Comparison of ENCODE assay signal across 9 mouse cellular contexts in the genomic region with DNA sequence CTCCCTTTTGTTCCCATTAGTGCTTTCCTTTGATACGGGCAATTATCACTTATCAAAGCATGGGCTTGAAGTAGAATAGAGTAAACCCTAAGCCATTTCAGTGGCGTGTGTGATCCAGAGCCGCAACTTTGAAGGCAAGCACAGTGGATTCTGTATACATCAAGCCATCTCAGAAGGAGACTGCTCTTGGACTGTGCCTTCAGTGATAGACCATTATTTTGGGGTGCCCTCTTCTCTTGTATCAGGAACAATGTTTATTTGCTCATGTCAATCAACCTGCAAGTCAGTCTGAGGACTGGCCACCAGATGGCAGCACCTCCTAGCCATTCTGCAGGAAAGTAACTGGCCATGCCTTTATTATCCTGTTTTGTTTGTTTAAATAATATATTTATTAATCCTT. TPM values are rescaled to one million over a fixed set of nuclear protein-coding genes. Genes with fewer than 3 reads are reported as not detected.
DNase-seq lines count a peak whose midpoint lies in the region; ATAC-seq lines count a peak whose summit lies in the region.
"Had no signal": no experiment of that assay in that cellular context is flagged by ENCODE, and none has a peak within 500 bp of the region (broad histone marks: within the 10 kb centered on the region; RNA-seq: fewer than 3 reads in every experiment).

No protein-coding gene starts in this region.

- 38% methylated on average over 3 of the region's 3 CpGs for WGBS in forebrain, embryonic 16.5 days
- 70% methylated on average over 3 of the region's 3 CpGs for WGBS in neural tube, embryonic 15.5 days

- H3K27ac ChIP-seq in forebrain, embryonic 16.5 days (ENCODE audit: low read length) = no peak overlapping the region
- H3K27ac ChIP-seq in neural tube, embryonic 15.5 days (replicated peaks) = no peak overlapping the region

- H3K4me2 ChIP-seq in forebrain, embryonic 16.5 days (ENCODE audit: low read length) = no peak overlapping the region
- no peak overlapping the region for H3K4me2 ChIP-seq in neural tube, embryonic 15.5 days

- DNase-seq in urinary bladder, adult 18-20 months (ENCODE audit: low spot score in 2 of 2) = peak; percentile 32 to 49
- no peak for DNase-seq in urinary bladder, postnatal 10 days (ENCODE audit: low spot score)
- peak; percentile 42 for DNase-seq in cerebellum, adult 11 months
- peak; percentile 74 for DNase-seq in kidney, adult 9 months
- DNase-seq in lung, adult 18-20 months = peak; percentile 51 to 54
- peak; percentile 84 for DNase-seq in thymus, postnatal 4 days

- no peak overlapping the region for H3K9ac ChIP-seq in forebrain, embryonic 16.5 days (replicated peaks; ENCODE audit: low read depth, low read length)
- no peak overlapping the region for H3K9ac ChIP-seq in neural tube, embryonic 15.5 days (replicated peaks)

- no peaks in the 10 kb centered on the region for H3K27me3 ChIP-seq in forebrain, embryonic 16.5 days (replicated peaks; ENCODE audit: control insufficient read depth, insufficient read depth, low read length)
- no peaks in the 10 kb centered on the region for H3K27me3 ChIP-seq in neural tube, embryonic 15.5 days (replicated peaks)

- ATAC-seq in forebrain, embryonic 16.5 days = peak; percentile 54; the same call in 1 of the 2 replicates
- peak; percentile 48; the same call in 1 of the 2 replicates for ATAC-seq in neural tube, embryonic 15.5 days (ENCODE audit: low FRiP score)

- no peaks in the 10 kb centered on the region for H3K9me3 ChIP-seq in forebrain, embryonic 16.5 days (ENCODE audit: control insufficient read depth, low read length)
- H3K9me3 ChIP-seq in neural tube, embryonic 15.5 days (replicated peaks) = no peaks in the 10 kb centered on the region

- H3K4me1 ChIP-seq in forebrain, embryonic 16.5 days (replicated peaks; ENCODE audit: control insufficient read depth, insufficient read depth, low read length) = no peaks in the 10 kb centered on the region
- H3K4me1 ChIP-seq in neural tube, embryonic 15.5 days = no peaks in the 10 kb centered on the region

- no peaks in the 10 kb centered on the region for H3K36me3 ChIP-seq in forebrain, embryonic 16.5 days (ENCODE audit: control insufficient read depth, insufficient read depth)
- H3K36me3 ChIP-seq in neural tube, embryonic 15.5 days = no peaks in the 10 kb centered on the region

- no peak overlapping the region for H3K4me3 ChIP-seq in forebrain, embryonic 16.5 days (replicated peaks; ENCODE audit: low read length)
- H3K4me3 ChIP-seq in neural tube, embryonic 15.5 days (replicated peaks) = no peak overlapping the region

RNA-seq across cellular contexts. Expression of a gene that starts 11.0 kb away (rescaled TPM):
- polyA plus RNA-seq in forebrain, embryonic 16.5 days (2015; fragmentation: Nextera tagmentation; extraction: Ambion mirVana) = not detected in 2 replicates
- not detected in 2 replicates for polyA plus RNA-seq in neural tube, embryonic 15.5 days (2015; fragmentation: Nextera tagmentation; extraction: Ambion mirVana)
- polyA plus RNA-seq: lung, embryonic 16.5 days had no signal

RNA-seq across cellular contexts. Expression of a gene that starts 12.3 kb away (rescaled TPM):
- 2.4 and 3.0 TPM in 2 replicates for polyA plus RNA-seq in forebrain, embryonic 16.5 days (2015; fragmentation: Nextera tagmentation; extraction: Ambion mirVana)
- polyA plus RNA-seq in neural tube, embryonic 15.5 days (2015; fragmentation: Nextera tagmentation; extraction: Ambion mirVana) = 4.4 and 8.0 TPM in 2 replicates

RNA-seq across cellular contexts. Expression of a gene that starts 12.3 kb away (rescaled TPM):
- polyA plus RNA-seq in forebrain, embryonic 16.5 days (2015; fragmentation: Nextera tagmentation; extraction: Ambion mirVana) = 11.1 and 11.6 TPM in 2 replicates
- 18.6 and 30.0 TPM in 2 replicates for polyA plus RNA-seq in neural tube, embryonic 15.5 days (2015; fragmentation: Nextera tagmentation; extraction: Ambion mirVana)

RNA-seq across cellular contexts. Expression of a gene that starts 20.5 kb away (rescaled TPM):
- 0.22 and 0.77 TPM in 2 replicates for polyA plus RNA-seq in forebrain, embryonic 16.5 days (2015; fragmentation: Nextera tagmentation; extraction: Ambion mirVana)
- 1.0 and 2.2 TPM in 2 replicates for polyA plus RNA-seq in neural tube, embryonic 15.5 days (2015; fragmentation: Nextera tagmentation; extraction: Ambion mirVana)

RNA-seq across cellular contexts. Expression of a gene that starts 29.0 kb away (rescaled TPM):
- 0.04 TPM in 1 of 2 replicates, not detected in the other for polyA plus RNA-seq in forebrain, embryonic 16.5 days (2015; fragmentation: Nextera tagmentation; extraction: Ambion mirVana)
- not detected in 2 replicates for polyA plus RNA-seq in neural tube, embryonic 15.5 days (2015; fragmentation: Nextera tagmentation; extraction: Ambion mirVana)
- polyA plus RNA-seq: lung, embryonic 16.5 days had no signal
